Mouse (Mus musculus) thymus, adult 2 months (tissue): Measurements from ENCODE around the gene Tmem234.

Experiments used
- CTCF ChIP-seq: fragments of 200-500 bp; IDR thresholded peaks from 2 replicates; pipeline ENCODE4 v1.5.1; 2012; ENCODE audit warnings: mild to moderate bottlenecking, control low read depth, low read length, moderate library complexity, borderline replicate concordance; ENCODE audit not compliant: control insufficient read depth, poor library complexity, insufficient read depth; ENCODE audit errors: extremely low read depth
- POLR2A ChIP-seq: fragments of 200-500 bp; IDR thresholded peaks from 2 replicates; pipeline ENCODE4 v1.6.1; 2012; ENCODE audit warnings: mild to moderate bottlenecking, low read length, control low read depth, moderate library complexity; ENCODE audit not compliant: control insufficient read depth, poor library complexity, insufficient read depth; ENCODE audit errors: extremely low read depth

DNA sequence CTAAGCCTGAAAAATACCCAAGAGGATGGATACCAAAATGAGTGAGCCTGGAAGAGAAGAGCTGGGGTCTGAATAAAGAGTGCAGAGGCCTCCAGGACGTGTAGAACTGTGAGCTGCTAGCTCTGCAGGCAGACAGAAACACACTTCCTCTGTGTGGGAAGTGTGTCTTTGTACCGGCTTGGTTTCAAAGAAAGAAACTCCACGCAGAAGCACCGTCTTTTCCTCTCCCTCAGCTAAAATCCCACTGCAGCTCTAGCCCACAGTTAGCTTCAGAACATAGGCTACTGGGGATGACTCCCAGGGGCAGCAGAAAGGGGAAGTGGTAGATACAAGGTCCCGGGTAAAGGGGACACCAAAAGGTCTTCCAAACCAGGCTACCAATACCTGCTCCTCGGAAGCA is 44.7 kb downstream of the Tmem234 start:
- TF ChIP-seq CTCF (no peak), POLR2A (no peak)
